Mouse (Mus musculus) embryonic stem cell, embryonic (primary cell): Measurements from ENCODE around the gene Vmn2r31.
"Not testable (repeated sequence)": the region's sequence is repeated elsewhere in the genome, so short reads cannot be mapped to it uniquely, and the experiment has no call there.

ENCODE experiments used
- CTCF ChIA-PET, 4 experiments: fragments of 300-600 bp in 2 of 4; fragments of 350-600 bp in 2 of 4; sonication (Branson Sonifier 250); formaldehyde crosslinking; loops; one replicate each; lab custom pipeline; 2022; ENCODE audit warnings: inconsistent platforms in 2 of 4; lab: Charles Lee
- POLR2A ChIA-PET, 4 experiments: fragments of 300-600 bp in 2 of 4; fragments of 350-600 bp in 2 of 4; sonication (Branson Sonifier 250); formaldehyde crosslinking; loops; one replicate each; lab custom pipeline; 2022; ENCODE audit warnings: antibody characterized with exemption in 4 of 4, inconsistent platforms in 1 of 4; lab: Charles Lee

Gene Vmn2r31

DNA sequence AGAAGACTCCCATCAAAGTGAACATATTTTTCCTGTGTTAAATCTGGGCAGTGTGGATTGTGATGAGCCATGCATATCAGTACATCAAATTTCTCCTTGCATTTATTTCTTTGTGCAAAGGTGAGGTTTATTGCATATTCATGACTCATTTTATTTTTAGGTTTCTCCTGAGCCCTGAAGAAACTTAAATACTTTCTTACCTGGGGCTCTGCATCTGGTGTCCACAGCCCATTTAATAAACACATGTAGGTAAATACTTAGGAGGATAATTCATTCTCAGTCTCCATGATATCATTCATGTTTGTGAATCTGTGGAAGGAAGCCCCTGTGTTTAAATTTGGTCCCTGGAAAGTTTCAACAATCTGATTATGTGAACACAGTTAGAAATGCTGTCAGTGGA, at the start of gene Vmn2r31:
Vmn2r31 (minus strand) TSS at position 101 of the 400 bp plus-strand sequence.
- POLR2A ChIA-PET, CTCF ChIA-PET: not testable (repeated sequence)

GRCm38 (mm10) chr7:7374431-7374830, 25.1 kb downstream of the Vmn2r31 start, which contains the start of gene Gm45783:
Gene Gm45783 (minus strand): TSS chr7:7374573.
- CTCF ChIA-PET: not testable (repeated sequence)
- POLR2A ChIA-PET: interaction anchor here in 1 of 4 experiments (0.6 kb wide), 1 partner anchor 391 kb away, joined by 9 read pairs; no protein-coding TSS in a partner anchor

DNA sequence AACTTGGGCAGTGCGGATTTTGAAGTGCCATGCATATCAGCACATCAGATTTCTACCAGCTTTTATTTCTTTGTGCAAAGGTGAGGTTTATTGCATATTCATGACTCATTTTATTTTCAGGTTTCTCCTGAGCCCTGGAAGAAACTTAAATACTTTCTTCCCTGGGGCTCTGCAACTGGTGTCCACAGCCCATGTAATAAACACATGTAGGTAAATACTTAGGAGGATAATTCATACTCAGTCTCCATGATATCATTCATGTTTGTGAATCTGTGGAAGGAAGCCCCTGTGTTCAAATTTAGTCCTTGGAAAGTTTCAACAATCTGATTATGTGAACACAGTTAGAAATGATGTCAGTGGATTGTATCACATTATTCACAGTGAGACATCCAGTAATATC, 62.0 kb downstream of the Vmn2r31 start, which contains the start of gene Vmn2r30:
Vmn2r30 (minus strand) TSS at position 101 of the 400 bp plus-strand sequence.
- CTCF ChIA-PET, POLR2A ChIA-PET: not testable (repeated sequence)
